Mouse (Mus musculus): ENCODE results near the gene Idh3a. TPM values are rescaled to one million over a fixed set of nuclear protein-coding genes. Genes with fewer than 3 reads are reported as not detected.

The Idh3a gene
- polyA plus RNA-seq, 1 experiment: 179 TPM

DNA sequence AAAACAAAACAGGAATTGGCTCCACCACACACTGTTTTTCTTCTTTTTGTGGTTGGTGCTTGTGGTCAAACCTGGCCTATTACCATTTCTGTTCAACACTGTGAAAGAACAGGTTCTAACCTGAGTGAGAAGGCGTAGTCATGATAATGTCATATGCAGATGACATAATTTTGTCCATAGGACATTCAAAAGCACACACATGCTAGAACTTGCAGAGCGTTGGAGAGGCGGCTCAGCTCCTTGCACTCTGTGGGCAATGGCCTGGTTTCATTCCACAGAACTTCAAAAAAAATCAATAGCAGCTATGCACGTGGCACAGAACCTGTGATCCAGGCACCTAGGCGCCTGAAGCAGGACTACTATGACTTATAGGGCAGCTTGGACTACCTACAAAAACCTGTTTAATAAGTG is 26.7 kb downstream of the Idh3a start:
- Histone ChIP-seq H3K4me3 (ENCODE audit: insufficient read depth, low read length) (no peak overlapping the region), H3K27ac (ENCODE audit: insufficient read depth, low read length) (no peak overlapping the region), H3K4me1 (ENCODE audit: control insufficient read depth, insufficient read depth, low read length) (no peaks in the 10 kb centered on the region)
- TF ChIP-seq CTCF (IDR thresholded peaks at IDR 0.05; ENCODE audit: extremely low read depth, insufficient read depth, low read length) (no peak), POLR2A (IDR thresholded peaks at IDR 0.05; ENCODE audit: extremely low read depth, insufficient read depth, low read length) (no peak)

DNA sequence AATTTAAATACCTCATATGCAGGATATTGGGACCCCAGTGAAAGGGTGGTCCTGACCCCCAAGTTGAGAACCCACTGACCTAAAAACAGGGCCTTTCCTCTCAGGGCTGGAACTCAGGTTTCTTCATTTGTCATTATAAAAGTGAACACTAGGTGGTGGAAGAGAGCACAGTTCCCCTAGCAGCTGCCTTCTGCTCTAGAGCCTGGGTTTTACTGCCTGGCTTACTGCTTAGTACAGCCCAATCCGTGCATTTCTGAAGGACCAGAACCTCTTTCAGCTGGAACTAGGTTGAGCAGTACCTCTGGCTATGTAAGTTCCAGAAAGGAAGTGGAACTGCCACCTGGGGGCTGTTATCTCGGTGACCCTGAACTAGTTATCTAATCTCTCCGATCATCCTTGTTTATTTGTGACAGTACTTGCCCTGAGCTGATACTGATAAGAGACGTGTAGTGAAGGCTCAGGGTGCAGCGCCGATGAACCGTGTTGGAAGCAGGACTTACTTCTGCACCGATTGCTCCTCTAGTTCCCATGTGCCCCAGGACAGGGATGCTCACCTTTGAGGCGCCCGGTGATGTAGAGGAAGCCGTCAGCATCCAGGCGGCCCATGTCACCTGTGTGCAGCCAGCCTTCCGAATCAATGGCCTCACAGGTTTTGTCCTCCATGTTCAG is 28.2 kb downstream of the Idh3a start:
- Histone ChIP-seq H3K4me3 (ENCODE audit: insufficient read depth, low read length) (no peak overlapping the region), H3K27ac (ENCODE audit: insufficient read depth, low read length) (no peak overlapping the region), H3K4me1 (ENCODE audit: control insufficient read depth, insufficient read depth, low read length) (no peaks in the 10 kb centered on the region)
- TF ChIP-seq POLR2A (IDR thresholded peaks at IDR 0.05; ENCODE audit: extremely low read depth, insufficient read depth, low read length) (no peak), CTCF (IDR thresholded peaks at IDR 0.05; ENCODE audit: extremely low read depth, insufficient read depth, low read length) (peak; percentile 64)

DNA sequence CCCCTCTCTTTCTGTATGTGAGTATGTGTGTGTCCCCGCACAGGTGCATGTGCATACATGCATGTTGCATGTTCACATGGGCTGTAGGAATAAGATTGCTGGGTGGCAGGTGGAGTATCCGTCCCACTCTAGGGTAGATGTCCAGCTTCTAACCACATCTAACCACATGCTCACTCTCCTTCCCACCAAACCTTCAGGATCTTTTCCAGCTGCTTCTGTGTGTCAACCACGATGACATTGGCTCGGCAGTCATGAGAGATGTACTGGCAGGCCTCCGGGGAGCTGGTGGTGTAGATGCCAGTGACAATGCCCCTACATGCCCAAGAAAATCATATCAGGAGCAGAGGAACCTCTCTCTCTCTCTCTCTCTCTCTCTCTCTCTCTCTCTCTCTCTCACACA is 41.1 kb downstream of the Idh3a start:
- no peak overlapping the region for H3K4me3 ChIP-seq (ENCODE audit: insufficient read depth, low read length)
- H3K27ac ChIP-seq (ENCODE audit: insufficient read depth, low read length): no peak overlapping the region
- H3K4me1 ChIP-seq (ENCODE audit: control insufficient read depth, insufficient read depth, low read length): no peaks in the 10 kb centered on the region
- TF ChIP-seq CTCF (IDR thresholded peaks at IDR 0.05; ENCODE audit: extremely low read depth, insufficient read depth, low read length) (no peak), POLR2A (IDR thresholded peaks at IDR 0.05; ENCODE audit: extremely low read depth, insufficient read depth, low read length) (no peak)

DNA sequence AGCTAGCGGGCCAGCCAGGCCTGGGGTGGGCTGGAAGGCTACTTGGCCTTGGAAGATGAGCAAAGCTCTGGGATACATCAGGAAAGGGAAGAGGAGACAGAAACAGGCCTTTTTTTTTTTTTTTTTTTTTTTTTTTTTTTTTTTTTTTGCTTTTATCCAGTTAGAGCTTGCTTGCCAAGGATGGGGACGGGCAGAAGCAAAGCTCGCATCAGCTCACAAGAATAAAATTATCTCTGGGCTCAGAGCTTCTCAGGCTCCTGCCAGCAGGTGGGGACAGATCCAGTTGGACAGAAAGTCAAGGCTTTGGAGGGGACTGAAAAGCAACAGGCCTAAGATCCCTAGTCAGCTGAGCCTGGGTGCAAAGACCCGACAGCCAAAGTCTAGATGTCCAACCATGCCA is 42.6 kb downstream of the Idh3a start:
- no peak overlapping the region for H3K27ac ChIP-seq (ENCODE audit: insufficient read depth, low read length)
- H3K4me1 ChIP-seq (ENCODE audit: control insufficient read depth, insufficient read depth, low read length): no peaks in the 10 kb centered on the region
- H3K4me3 ChIP-seq (ENCODE audit: insufficient read depth, low read length): no peak overlapping the region
- TF ChIP-seq CTCF (IDR thresholded peaks at IDR 0.05; ENCODE audit: extremely low read depth, insufficient read depth, low read length) (peak; percentile 30; the same call in 1 of the 2 replicates), POLR2A (IDR thresholded peaks at IDR 0.05; ENCODE audit: extremely low read depth, insufficient read depth, low read length) (no peak)

DNA sequence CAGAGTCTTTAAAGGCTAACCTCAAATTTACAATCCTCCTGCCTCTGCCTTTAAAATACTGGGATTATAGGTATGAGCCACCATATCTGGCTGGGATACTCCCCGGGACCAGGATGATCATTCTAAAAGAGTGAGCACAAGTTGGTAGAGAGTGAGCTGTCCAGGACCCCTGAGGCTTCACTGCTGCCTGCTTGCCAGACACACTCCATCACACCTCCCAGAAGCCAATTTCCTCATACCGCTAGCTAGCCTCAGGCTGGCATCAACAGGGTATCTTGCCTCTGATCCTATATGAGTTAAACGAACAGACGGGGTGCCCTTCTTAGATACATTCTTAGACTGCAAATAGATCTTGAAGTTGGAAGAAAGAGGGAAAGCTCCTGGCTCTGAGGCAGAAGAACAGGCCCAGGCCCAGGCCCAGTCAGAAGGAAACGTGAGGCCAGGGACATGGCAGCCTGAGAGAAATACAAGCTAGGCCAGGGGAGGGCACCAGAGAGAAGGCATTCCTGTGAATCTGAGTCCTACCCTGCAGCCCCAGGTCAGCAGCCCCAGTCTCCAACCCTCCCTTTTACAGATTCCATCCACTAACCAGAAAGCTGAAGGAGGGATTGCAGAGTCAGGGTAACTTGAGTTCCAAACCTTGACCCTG is 43.6 kb downstream of the Idh3a start:
- no peak for TF ChIP-seq POLR2A (IDR thresholded peaks at IDR 0.05; ENCODE audit: extremely low read depth, insufficient read depth, low read length)
- 0 out of 2 replicates have a peak, but pooled peaks have one; percentile 8 for TF ChIP-seq CTCF (IDR thresholded peaks at IDR 0.05; ENCODE audit: extremely low read depth, insufficient read depth, low read length)
- H3K27ac ChIP-seq (ENCODE audit: insufficient read depth, low read length): no peak overlapping the region
- H3K4me3 ChIP-seq (ENCODE audit: insufficient read depth, low read length): no peak overlapping the region

DNA sequence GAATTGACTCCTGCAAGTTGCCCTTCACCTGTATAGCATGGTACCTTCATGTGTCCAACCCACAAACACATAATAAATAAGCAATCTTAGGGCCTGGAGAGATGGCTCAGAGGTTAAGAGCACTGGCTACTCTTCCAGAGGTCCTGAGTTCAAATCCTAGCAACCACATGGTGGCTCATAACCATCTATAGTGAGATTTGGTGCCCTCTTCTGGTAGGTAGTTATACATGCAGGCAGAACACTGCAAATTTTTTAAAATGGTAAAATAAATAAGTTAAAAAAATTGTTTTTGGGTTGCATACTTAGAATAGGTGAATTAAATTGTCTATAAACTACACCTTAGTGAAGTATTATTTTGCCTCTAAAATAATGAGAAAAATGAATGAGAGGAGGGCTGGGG is 44.8 kb downstream of the Idh3a start:
- Histone ChIP-seq H3K27ac (ENCODE audit: insufficient read depth, low read length) (no peak overlapping the region), H3K4me3 (ENCODE audit: insufficient read depth, low read length) (no peak overlapping the region), H3K4me1 (ENCODE audit: control insufficient read depth, insufficient read depth, low read length) (no peaks in the 10 kb centered on the region)
- no peak for TF ChIP-seq POLR2A (IDR thresholded peaks at IDR 0.05; ENCODE audit: extremely low read depth, insufficient read depth, low read length)
- no peak for TF ChIP-seq CTCF (IDR thresholded peaks at IDR 0.05; ENCODE audit: extremely low read depth, insufficient read depth, low read length)

More for the DNA sequence above, 43.6 kb downstream of the Idh3a start:
- H3K4me1 ChIP-seq (ENCODE audit: control insufficient read depth, insufficient read depth, low read length): no peaks in the 10 kb centered on the region

DNA sequence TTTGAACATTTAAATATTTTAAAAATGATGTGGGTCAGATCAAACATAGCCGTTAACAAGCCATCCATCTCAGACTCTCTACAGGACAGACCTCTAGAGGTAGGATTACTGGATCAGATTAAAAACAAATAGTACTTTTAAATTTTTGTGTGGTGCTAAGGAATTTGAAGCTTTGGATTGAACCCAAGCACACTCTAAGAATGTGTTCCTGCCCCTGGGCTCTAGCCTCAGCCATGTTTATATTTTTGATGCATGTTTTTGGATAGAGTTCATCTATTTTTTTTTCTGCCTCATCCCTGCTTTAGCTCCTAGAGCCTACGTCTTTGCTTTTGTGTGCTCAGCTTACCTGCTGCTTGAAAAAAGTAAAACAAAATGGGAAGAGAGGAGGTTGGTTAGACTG is 47.3 kb downstream of the Idh3a start:
- no peak for TF ChIP-seq CTCF (IDR thresholded peaks at IDR 0.05; ENCODE audit: extremely low read depth, insufficient read depth, low read length)
- TF ChIP-seq POLR2A (IDR thresholded peaks at IDR 0.05; ENCODE audit: extremely low read depth, insufficient read depth, low read length): no peak
- Histone ChIP-seq H3K4me1 (ENCODE audit: control insufficient read depth, insufficient read depth, low read length) (no peaks in the 10 kb centered on the region), H3K27ac (ENCODE audit: insufficient read depth, low read length) (no peak overlapping the region), H3K4me3 (ENCODE audit: insufficient read depth, low read length) (no peak overlapping the region)

DNA sequence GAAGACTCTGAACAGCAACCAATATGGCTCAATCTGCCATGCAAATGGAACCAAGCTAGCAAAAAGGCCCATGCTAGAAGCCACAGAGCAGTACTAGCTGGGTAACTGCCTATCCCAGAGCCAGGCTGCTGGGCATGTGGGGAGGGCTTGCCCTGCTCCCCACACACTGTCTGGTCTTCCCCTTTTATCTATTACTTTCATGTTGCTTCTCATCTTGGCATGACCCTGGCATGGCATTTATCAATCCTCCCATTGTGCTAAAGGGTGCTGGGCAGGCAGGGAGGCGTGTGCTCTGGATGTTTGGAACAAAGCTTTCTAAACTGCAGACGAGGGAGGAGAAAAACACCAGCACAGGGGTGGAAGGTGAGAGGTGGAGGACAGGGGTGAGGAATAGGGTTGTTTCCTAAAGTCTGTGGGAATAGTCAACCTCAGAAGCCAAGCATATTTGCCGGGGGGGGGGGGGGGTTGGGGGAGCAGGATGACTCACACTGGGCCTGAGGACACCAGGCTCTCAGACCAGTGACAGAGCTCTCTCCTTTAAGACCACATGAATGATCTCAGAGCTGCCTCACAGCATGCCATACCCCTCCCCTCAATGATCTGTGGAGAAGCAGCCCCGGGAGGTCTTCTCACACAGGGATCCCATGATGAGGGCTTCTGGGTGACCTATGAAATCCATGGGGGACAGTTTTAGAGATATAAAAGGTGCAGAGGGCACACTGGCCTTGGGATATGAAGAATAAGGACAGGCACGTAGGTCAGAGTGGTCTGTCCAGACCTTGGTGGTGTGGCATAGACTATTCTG is 51.6 kb downstream of the Idh3a start:
- no peak for TF ChIP-seq CTCF (IDR thresholded peaks at IDR 0.05; ENCODE audit: extremely low read depth, insufficient read depth, low read length)
- TF ChIP-seq POLR2A (IDR thresholded peaks at IDR 0.05; ENCODE audit: extremely low read depth, insufficient read depth, low read length): no peak
- Histone ChIP-seq H3K27ac (ENCODE audit: insufficient read depth, low read length) (no peak overlapping the region), H3K4me3 (ENCODE audit: insufficient read depth, low read length) (no peak overlapping the region), H3K4me1 (ENCODE audit: control insufficient read depth, insufficient read depth, low read length) (no peaks in the 10 kb centered on the region)

DNA sequence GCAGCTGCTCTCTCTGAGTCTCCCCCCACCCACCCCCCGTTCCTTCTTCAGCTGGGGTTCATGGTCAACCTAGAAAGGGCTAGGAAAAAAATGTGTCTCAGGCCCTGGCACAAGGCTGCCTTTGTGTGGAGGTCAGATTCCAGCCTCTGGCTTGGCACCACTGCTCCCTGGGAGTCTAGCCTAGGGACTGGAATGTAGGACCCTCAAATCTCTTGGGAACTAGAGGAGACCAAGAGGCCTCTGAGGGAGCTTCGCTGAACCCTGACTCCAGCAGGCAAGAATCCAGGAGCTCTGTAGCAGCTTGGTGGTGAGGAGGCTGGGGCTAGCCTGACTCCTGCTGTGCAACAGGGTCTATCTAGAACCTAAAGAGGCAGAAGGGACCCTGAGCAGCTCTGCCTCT is 53.1 kb downstream of the Idh3a start:
- Histone ChIP-seq H3K4me1 (ENCODE audit: control insufficient read depth, insufficient read depth, low read length) (no peaks in the 10 kb centered on the region), H3K4me3 (ENCODE audit: insufficient read depth, low read length) (no peak overlapping the region), H3K27ac (ENCODE audit: insufficient read depth, low read length) (no peak overlapping the region)
- TF ChIP-seq CTCF (IDR thresholded peaks at IDR 0.05; ENCODE audit: extremely low read depth, insufficient read depth, low read length): no peak
- TF ChIP-seq POLR2A (IDR thresholded peaks at IDR 0.05; ENCODE audit: extremely low read depth, insufficient read depth, low read length): no peak

All from cortical plate, adult 2 months (tissue).